Mouse (Mus musculus) urinary bladder, postnatal 25 days (tissue): Measurements from ENCODE around the gene Cdk5.

Experiments
- DNase-seq: peaks from one replicate; pipeline ENCODE4 v3.0.0; 2022; ENCODE audit warnings: low spot score

Cdk5 gene

GRCm38 (mm10) chr5:24423129-24424003 lies at the start of gene Cdk5, which contains the start of gene Slc4a2:
Gene Cdk5 (minus strand): TSS chr5:24423530.
Gene Slc4a2 (plus strand): TSS chr5:24423837.
- peak; percentile 92 for DNase-seq

DNA sequence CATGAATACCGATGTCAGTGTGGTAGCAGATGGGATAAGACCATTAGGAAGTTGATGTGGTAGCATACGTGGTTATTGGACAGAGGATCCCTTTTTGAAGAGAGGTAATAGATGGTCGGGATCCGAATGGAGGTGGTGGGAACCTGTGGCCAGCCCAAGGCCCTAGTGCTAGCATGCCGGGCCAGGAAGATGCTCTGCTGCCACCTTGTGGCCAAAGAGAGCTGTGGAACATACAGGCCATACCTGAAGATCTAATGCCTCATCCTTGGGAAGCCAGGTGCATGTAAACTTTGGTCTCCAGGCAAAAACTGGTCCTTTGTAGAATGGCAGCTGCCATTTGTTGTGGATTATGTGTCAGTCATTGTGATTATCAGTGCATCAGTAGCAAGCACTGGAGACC lies 47.3 kb upstream of the Cdk5 start:
- DNase-seq: peak; percentile 82

- no peak for DNase-seq
Measured at GRCm38 (mm10) chr5:24466762-24467161, 43.4 kb upstream of the Cdk5 start.

GRCm38 (mm10) chr5:24455613-24456012 lies 32.3 kb upstream of the Cdk5 start:
- no peak for DNase-seq

GRCm38 (mm10) chr5:24455076-24455475 lies 31.7 kb upstream of the Cdk5 start:
- no peak for DNase-seq

DNA sequence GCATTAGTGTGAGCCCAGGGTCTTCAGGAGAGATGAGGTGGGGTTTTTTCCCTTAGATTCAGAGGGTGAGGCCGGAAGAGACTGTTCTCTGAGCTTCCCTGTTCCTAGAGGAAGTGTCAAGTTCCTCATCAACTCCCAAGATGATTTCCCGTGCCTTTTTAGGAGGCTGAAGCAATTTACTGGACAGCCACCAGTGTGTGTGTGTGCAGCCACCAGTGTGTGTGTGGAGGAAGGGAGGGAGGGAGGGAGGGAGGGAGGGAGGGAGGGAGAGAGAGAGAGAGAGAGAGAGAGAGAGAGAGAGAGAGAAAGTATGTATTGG lies 30.6 kb upstream of the Cdk5 start:
- no peak for DNase-seq

GRCm38 (mm10) chr5:24453283-24453984 lies 30.1 kb upstream of the Cdk5 start:
- no peak for DNase-seq

GRCm38 (mm10) chr5:24452691-24453233 lies 29.4 kb upstream of the Cdk5 start:
- peak; percentile 33 for DNase-seq

DNA sequence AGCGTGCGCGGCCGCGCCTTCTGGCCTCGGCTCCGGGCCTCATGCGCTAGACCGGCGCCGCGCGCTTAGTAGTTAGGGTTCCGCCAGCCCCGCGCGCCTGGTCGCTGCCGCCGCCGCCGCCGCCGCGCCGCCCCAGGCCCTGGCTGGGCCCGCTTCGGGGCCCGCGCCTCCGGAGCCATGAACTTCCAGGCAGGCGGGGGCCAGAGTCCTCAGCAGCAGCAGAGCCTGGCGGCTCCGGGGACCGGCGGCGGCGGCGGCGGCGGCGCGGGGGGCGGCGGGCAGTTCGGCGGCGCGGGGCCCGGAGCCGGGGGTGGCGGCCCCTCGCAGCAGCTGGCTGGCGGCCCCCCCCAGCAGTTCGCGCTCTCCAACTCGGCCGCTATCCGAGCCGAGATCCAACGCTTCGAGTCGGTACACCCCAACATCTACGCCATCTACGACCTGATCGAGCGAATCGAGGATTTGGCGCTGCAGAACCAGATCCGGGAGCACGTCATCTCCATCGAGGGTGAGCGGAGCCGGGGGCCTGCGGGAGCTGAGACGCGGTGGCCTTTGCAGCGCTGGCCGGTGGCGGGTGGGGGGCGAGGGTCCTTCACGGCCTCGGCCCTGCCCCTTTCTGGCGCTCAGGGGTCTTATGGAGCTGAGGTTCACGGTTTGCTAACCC lies 28.8 kb upstream of the Cdk5 start, which contains the start of gene Agap3:
Gene Agap3, plus strand, starts transcription at position 148 of the 661 bp plus-strand sequence.
- peak; percentile 42 for DNase-seq

DNA sequence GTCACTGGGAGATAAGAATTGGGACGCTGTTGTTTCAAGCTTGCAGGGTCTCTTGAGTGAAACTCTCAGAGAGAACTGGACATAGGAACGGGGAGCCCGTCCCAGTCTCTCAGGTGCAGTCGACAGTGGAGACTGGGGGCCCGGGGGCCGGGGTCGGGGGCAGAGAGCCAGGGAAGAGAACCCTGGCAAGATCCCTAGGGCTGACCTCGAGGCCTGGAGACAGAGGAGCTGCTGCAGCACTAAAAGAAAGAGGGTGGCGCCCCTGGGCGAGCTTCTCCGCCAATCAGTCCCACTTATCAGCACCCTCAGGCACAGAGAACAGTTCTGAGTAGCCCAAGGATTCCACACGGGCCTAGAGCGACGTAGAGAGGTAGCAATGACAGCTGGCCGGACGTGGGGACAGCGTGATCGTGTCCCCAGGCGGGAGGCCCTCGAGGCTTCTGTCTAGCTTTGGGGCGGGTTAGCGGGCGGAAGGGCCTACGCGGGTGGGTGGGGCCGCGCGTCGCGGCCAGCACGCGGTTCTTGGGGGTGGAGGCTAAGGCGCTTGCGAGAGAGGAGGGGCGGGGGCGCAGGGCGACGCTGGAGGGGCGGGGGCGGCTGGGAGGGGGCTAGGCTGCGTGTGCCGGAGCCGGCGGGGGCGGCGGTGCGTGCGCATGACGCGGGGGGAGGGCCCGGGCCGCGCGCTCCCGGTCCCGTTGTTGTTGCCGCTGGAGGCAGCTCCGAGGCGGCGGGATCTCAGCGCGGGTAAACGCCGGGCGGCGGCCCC lies 28.1 kb upstream of the Cdk5 start:
- DNase-seq: peak; percentile 83

- peak; percentile 77 for DNase-seq
Measured at GRCm38 (mm10) chr5:24447624-24448298, 24.4 kb upstream of the Cdk5 start, which contains the start of gene Tmub1. Gene Tmub1 (minus strand): TSS chr5:24447854.

DNA sequence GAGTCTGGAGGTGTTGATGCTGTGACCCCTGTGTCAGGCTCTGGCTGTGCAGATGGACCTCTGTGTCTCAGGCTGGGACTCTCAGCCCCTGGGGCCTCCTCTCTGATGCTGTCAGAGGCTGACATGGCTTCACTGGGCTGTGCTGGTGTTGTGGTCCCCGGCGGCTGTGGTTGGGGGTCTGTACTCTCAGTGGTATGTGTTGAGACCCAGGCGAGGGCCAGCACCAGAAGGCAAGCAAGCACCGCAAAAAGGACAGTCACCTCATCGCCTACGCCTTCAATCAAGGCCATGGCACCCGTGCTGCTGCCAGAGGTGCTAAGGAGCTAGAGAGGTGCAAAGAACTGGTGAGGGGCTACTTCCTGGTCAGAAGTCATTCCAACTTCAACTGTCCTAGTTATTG lies 23.3 kb upstream of the Cdk5 start:
- no peak for DNase-seq

DNA sequence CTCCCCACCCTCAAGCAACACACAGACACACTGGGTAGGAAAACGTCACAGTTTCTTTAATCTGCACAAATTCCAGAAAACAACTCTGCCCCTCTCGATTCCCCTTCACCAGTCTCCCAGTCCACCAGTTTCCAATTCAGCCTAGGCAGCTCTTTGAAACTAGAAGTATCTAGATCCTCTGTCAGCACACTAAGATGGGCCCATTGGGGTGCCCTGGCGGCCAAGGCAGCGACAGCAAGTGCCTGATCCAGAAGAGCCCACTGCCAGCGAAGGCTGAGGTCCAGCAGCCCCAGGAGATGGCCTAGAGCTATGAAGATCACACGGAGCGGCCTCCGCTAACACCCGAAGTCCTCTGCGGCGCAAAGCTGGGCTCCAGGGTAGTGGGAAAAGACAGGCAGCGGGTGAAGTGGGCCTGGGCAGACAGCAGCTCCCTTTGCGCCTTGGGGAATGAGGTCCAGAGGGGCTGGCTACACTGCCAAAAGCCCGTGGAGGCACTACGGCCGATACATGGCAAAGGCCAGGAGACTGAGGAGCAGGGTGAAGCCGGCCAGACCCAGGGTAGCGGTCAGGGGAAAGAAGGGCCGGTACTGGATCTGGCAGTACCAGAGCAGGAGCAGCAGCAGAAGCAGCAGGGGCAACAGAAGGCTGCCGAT lies 22.2 kb upstream of the Cdk5 start:
- no peak for DNase-seq

DNA sequence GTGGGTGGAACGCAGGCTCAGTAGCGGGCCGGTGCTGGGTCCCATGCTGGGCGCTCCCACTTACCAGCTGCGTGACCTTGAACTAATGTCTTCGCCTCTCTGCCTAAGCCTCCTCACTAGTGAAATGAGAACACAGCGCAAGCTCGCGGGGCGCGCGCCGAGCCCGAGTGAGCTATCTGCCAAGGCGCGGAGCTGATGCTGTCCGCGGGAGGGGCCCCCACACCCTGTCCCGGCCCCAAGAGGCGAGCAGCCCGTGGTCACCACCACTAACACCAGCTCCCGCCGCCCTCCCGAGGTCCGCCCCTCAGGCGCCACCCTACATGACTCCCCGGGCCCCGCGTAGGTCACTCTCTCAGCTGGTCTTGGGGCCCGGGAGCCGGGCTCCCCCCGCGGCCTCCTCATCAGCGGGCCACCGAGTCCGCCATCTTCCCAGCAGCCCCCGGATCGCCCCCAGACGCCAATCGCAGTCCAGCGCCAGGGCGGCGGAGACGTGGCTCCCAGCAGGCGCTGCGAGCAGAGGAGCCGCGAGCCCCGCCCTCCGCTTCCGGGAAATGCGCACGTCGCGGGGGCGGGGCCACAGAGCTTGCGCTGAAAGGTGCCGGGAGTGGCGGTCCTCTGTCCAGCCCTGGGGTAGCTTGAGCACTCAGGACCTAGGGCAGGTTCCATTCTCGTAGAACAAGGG lies 21.6 kb upstream of the Cdk5 start, which contains the start of gene Fastk:
Gene Fastk, minus strand, starts transcription at position 542 of the 682 bp plus-strand sequence.
- peak; percentile 94 for DNase-seq

DNA sequence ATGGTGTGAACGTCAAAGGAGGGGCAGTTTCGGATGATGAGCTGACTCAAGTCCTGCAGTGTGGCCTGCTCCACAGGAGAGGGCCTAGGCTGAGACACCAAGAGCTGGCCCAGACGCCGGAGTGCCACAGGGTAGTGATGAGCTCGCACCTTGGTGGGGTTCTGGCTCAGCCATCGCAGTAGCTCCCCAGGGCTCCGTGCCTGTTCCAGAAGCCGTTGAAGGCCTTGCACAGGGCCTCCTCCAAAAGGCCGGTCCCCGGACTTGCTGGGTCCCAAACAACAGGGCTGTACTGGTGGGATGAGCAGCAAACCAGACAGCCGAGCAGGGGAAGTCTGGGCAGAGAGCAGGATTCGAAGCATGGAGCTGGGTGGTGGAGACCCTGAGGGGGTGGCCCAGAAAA lies 20.6 kb upstream of the Cdk5 start:
- DNase-seq: no peak

DNA sequence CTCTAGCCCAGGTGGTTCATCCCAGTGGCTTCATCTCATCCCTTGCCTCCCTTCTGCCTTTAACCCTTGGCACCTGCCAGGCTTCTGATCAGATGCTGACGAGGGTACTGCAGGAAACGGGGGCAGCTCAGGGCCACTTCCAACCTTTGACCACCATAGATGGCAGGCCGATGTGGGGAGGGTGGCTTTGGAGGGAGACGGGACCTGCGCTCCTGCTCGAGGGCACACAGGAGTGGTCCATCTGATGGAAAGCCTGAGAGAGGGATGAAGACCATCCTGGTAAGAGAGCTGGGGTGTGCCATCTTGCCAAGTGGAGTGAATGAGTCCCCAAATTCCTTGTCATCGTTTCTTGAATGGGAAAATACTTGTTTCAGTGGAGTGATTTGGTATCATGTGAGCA lies 19.9 kb upstream of the Cdk5 start:
- no peak for DNase-seq

GRCm38 (mm10) chr5:24442029-24442428 lies 18.7 kb upstream of the Cdk5 start:
- no peak for DNase-seq

GRCm38 (mm10) chr5:24441187-24441586 lies 17.9 kb upstream of the Cdk5 start:
- DNase-seq: no peak

- DNase-seq: no peak
Measured at GRCm38 (mm10) chr5:24433993-24434392, 10.7 kb upstream of the Cdk5 start.

DNA sequence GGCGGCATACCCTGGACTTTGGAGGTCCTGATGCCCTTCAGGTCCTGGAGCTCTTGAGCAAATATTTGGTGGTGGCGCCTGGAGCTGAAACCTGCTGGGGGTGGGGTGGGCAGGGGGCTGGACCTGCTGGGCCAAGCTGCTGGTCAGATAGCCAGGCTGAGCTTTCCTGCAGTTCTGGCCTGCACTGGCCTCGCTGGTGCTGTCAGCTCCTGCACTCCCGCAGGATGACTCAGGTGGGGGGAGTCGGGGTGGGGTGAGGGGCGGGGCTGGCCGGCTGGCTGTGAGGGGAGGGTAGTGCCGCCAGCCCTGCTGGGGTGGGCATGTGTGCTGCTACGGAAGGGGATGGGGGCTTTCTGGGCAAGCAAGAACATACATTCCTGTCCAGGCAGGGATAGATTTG lies 5.3 kb upstream of the Cdk5 start:
- DNase-seq: peak; percentile 18
